Mouse (Mus musculus): ENCODE results near the gene Yy1. TPM values are rescaled to one million over a fixed set of nuclear protein-coding genes. Genes with fewer than 3 reads are reported as not detected.
A peak's percentile ranks its signal among the peaks of the same experiment; 100 is the strongest.

Yy1 gene
- 37.8 and 48.3 TPM in 2 replicates for polyA plus RNA-seq (2012; rRNA removed)

- DNase-seq, result peak; percentile 99
- Histone ChIP-seq H3K27ac (ENCODE audit: control insufficient read depth, insufficient read depth, low read length) (peak within 1 kb of the TSS; percentile 88), H3K27me3 (ENCODE audit: control insufficient read depth, insufficient read depth, low read length) (no peaks in the 10 kb centered on the region), H3K36me3 (ENCODE audit: control insufficient read depth, insufficient read depth, low read length) (no peaks in the 10 kb centered on the region), H3K4me3 (ENCODE audit: control insufficient read depth, insufficient read depth, low read length) (peak within 1 kb of the TSS; percentile 91), H3K4me1 (replicated peaks; ENCODE audit: control insufficient read depth, insufficient read depth, low read length) (0 out of 2 replicates have a peak, but pooled peaks cover 2% of the 10 kb centered on the region)
- TF ChIP-seq CTCF (IDR thresholded peaks at IDR 0.05; ENCODE audit: borderline replicate concordance, control insufficient read depth, extremely low read depth, insufficient read depth, low read length, poor library complexity) (peak; percentile 67), POLR2A (IDR thresholded peaks at IDR 0.05; ENCODE audit: control insufficient read depth, extremely low read depth, insufficient read depth, low read length, poor library complexity) (peak; percentile 94)
- WGBS, result under 1% methylated on average over 96 of the region's 127 CpGs
Measured at GRCm38 (mm10) chr12:108792546-108793452, at the start of gene Yy1. Gene Yy1 (plus strand): TSS chr12:108792973.

DNA sequence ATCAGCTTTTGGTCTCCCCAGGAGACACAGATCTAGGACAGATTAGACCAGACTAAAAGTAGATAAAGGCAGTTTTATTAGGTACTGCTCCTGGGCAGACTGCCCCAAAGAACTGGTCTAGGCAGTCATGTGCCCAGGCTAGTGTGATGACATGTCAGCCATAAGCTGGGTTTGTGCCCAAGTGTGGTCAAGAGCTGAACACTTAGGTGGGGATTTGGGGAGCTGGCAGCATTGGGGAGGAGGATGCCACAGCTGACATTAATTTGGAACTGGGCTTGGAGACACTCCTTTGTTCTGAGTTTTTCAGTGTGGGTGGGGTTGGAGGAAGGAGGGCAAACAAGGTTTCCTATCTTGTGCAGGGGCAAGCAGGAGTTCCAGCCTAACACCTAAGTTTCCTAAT is 46.8 kb upstream of the Yy1 start:
- no peak overlapping the region for H3K4me3 ChIP-seq (ENCODE audit: control insufficient read depth, insufficient read depth, low read length)
- TF ChIP-seq CTCF (IDR thresholded peaks at IDR 0.05; ENCODE audit: borderline replicate concordance, control insufficient read depth, extremely low read depth, insufficient read depth, low read length, poor library complexity), result no peak
- no peak for TF ChIP-seq POLR2A (IDR thresholded peaks at IDR 0.05; ENCODE audit: control insufficient read depth, extremely low read depth, insufficient read depth, low read length, poor library complexity)
- H3K27ac ChIP-seq (ENCODE audit: control insufficient read depth, insufficient read depth, low read length), result no peak overlapping the region
- H3K4me1 ChIP-seq (replicated peaks; ENCODE audit: control insufficient read depth, insufficient read depth, low read length), result no peaks in the 10 kb centered on the region
- no peak for DNase-seq
- H3K36me3 ChIP-seq (ENCODE audit: control insufficient read depth, insufficient read depth, low read length), result no peaks in the 10 kb centered on the region
- H3K27me3 ChIP-seq (ENCODE audit: control insufficient read depth, insufficient read depth, low read length), result no peaks in the 10 kb centered on the region

- no peaks in the 10 kb centered on the region for H3K36me3 ChIP-seq (ENCODE audit: control insufficient read depth, insufficient read depth, low read length)
- no peaks in the 10 kb centered on the region for H3K27me3 ChIP-seq (ENCODE audit: control insufficient read depth, insufficient read depth, low read length)
- no peaks in the 10 kb centered on the region for H3K4me1 ChIP-seq (replicated peaks; ENCODE audit: control insufficient read depth, insufficient read depth, low read length)
- DNase-seq, result no peak
- TF ChIP-seq CTCF (IDR thresholded peaks at IDR 0.05; ENCODE audit: borderline replicate concordance, control insufficient read depth, extremely low read depth, insufficient read depth, low read length, poor library complexity) (no peak), POLR2A (IDR thresholded peaks at IDR 0.05; ENCODE audit: control insufficient read depth, extremely low read depth, insufficient read depth, low read length, poor library complexity) (no peak)
- 92% methylated on average over 6 of the region's 6 CpGs for WGBS
- H3K27ac ChIP-seq (ENCODE audit: control insufficient read depth, insufficient read depth, low read length), result no peak overlapping the region
- H3K4me3 ChIP-seq (ENCODE audit: control insufficient read depth, insufficient read depth, low read length), result no peak overlapping the region
Measured at GRCm38 (mm10) chr12:108749019-108749418, 43.8 kb upstream of the Yy1 start.

GRCm38 (mm10) chr12:108749454-108749853 is 43.3 kb upstream of the Yy1 start:
- Histone ChIP-seq H3K27ac (ENCODE audit: control insufficient read depth, insufficient read depth, low read length) (no peak overlapping the region), H3K4me1 (replicated peaks; ENCODE audit: control insufficient read depth, insufficient read depth, low read length) (no peaks in the 10 kb centered on the region), H3K27me3 (ENCODE audit: control insufficient read depth, insufficient read depth, low read length) (no peaks in the 10 kb centered on the region), H3K36me3 (ENCODE audit: control insufficient read depth, insufficient read depth, low read length) (no peaks in the 10 kb centered on the region), H3K4me3 (ENCODE audit: control insufficient read depth, insufficient read depth, low read length) (no peak overlapping the region)
- TF ChIP-seq POLR2A (IDR thresholded peaks at IDR 0.05; ENCODE audit: control insufficient read depth, extremely low read depth, insufficient read depth, low read length, poor library complexity) (no peak), CTCF (IDR thresholded peaks at IDR 0.05; ENCODE audit: borderline replicate concordance, control insufficient read depth, extremely low read depth, insufficient read depth, low read length, poor library complexity) (no peak)
- no peak for DNase-seq
- WGBS, result 89% methylated on average over 9 of the region's 9 CpGs

DNA sequence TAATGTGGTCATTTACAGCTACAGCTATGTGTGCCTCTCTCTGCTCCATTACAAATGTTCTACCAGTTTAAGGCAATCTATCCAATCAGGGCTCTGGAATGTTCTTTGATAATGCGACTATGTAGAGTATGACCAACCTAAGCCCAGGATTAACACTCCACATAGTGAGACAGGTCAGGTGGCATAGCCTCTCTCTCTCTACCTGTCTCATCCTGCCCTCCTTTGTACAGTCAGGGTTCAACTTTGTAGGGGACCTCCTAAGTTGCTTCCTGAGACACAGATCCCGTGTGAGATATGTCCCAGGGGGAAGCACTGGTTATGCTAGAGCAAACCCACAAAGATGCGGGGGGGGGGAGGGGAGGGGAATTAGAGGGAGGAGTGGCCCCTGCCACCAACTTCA is 42.5 kb upstream of the Yy1 start:
- H3K4me1 ChIP-seq (replicated peaks; ENCODE audit: control insufficient read depth, insufficient read depth, low read length), result no peaks in the 10 kb centered on the region
- no peaks in the 10 kb centered on the region for H3K36me3 ChIP-seq (ENCODE audit: control insufficient read depth, insufficient read depth, low read length)
- TF ChIP-seq POLR2A (IDR thresholded peaks at IDR 0.05; ENCODE audit: control insufficient read depth, extremely low read depth, insufficient read depth, low read length, poor library complexity) (no peak), CTCF (IDR thresholded peaks at IDR 0.05; ENCODE audit: borderline replicate concordance, control insufficient read depth, extremely low read depth, insufficient read depth, low read length, poor library complexity) (no peak)
- H3K4me3 ChIP-seq (ENCODE audit: control insufficient read depth, insufficient read depth, low read length), result no peak overlapping the region
- no peak overlapping the region for H3K27ac ChIP-seq (ENCODE audit: control insufficient read depth, insufficient read depth, low read length)
- no peaks in the 10 kb centered on the region for H3K27me3 ChIP-seq (ENCODE audit: control insufficient read depth, insufficient read depth, low read length)
- no peak for DNase-seq
- WGBS, result 29% methylated on average over 3 of the region's 3 CpGs

DNA sequence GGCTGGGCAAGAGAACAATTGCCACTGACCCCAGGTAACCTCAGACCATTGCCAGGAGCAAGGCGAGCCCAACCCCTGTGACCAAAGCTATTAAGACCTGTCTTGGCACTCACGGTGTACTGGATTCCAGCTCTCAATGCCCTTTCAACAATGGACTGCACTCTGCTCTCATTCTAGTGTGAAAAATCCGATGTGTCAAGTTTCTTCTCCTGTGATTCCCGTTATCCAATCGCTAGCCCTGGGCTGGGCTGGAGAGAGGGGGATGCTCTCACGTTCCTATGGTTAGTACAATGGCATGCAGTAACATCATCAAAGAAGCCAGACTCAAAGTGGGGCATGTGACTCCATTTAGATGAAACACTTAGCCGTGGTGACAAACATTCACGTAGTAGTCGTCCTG is 41.0 kb upstream of the Yy1 start:
- Histone ChIP-seq H3K4me1 (replicated peaks; ENCODE audit: control insufficient read depth, insufficient read depth, low read length) (no peaks in the 10 kb centered on the region), H3K27me3 (ENCODE audit: control insufficient read depth, insufficient read depth, low read length) (no peaks in the 10 kb centered on the region), H3K4me3 (ENCODE audit: control insufficient read depth, insufficient read depth, low read length) (no peak overlapping the region), H3K27ac (ENCODE audit: control insufficient read depth, insufficient read depth, low read length) (no peak overlapping the region), H3K36me3 (ENCODE audit: control insufficient read depth, insufficient read depth, low read length) (no peaks in the 10 kb centered on the region)
- 91% methylated on average over 9 of the region's 9 CpGs for WGBS
- TF ChIP-seq POLR2A (IDR thresholded peaks at IDR 0.05; ENCODE audit: control insufficient read depth, extremely low read depth, insufficient read depth, low read length, poor library complexity), result no peak
- no peak for TF ChIP-seq CTCF (IDR thresholded peaks at IDR 0.05; ENCODE audit: borderline replicate concordance, control insufficient read depth, extremely low read depth, insufficient read depth, low read length, poor library complexity)
- no peak for DNase-seq

Measured in thymus, adult 2 months (tissue).